Mouse (Mus musculus) neural tube, embryonic 13.5 days (tissue): Measurements from ENCODE around the gene Vmn1r14. TPM values are rescaled to one million over a fixed set of nuclear protein-coding genes. Genes with fewer than 3 reads are reported as not detected.
"Not testable (repeated sequence)": the region's sequence is repeated elsewhere in the genome, so short reads cannot be mapped to it uniquely, and the experiment has no call there.

ENCODE experiments used
- ATAC-seq: fragments of 200-750 bp; cut with Nextera tagmentation; 2 replicates; pipeline ENCODE4 v1.8.0; 2017; ENCODE audit warnings: low read depth, mild to moderate bottlenecking, moderate TSS enrichment, moderate library complexity
- H3K27ac ChIP-seq: fragments of 300-500 bp; sonication (generic); replicated peaks from 2 replicates; pipeline ENCODE4 v1.5.1; 2015; ENCODE audit warnings: moderate library complexity, mild to moderate bottlenecking, inconsistent platforms
- H3K27me3 ChIP-seq: fragments of 300-500 bp; sonication (generic); 2 replicates; pipeline ENCODE4 v1.6.1; 2015; ENCODE audit warnings: mild to moderate bottlenecking, inconsistent platforms
- H3K36me3 ChIP-seq: fragments of 300-500 bp; sonication (generic); 2 replicates; pipeline ENCODE4 v1.6.1; 2015; ENCODE audit warnings: mild to moderate bottlenecking, inconsistent platforms
- H3K4me1 ChIP-seq: fragments of 300-500 bp; sonication (generic); replicated peaks from 2 replicates; pipeline ENCODE4 v1.6.1; 2015; ENCODE audit warnings: inconsistent platforms
- H3K4me2 ChIP-seq: fragments of 300-500 bp; sonication (generic); 2 replicates; pipeline ENCODE4 v1.6.1; 2015; ENCODE audit warnings: inconsistent platforms, mild to moderate bottlenecking, moderate library complexity
- H3K4me3 ChIP-seq: fragments of 300-500 bp; sonication (generic); 2 replicates; pipeline ENCODE4 v1.5.1; 2015; ENCODE audit warnings: mild to moderate bottlenecking, inconsistent platforms
- H3K9ac ChIP-seq: fragments of 300-500 bp; sonication (generic); 2 replicates; pipeline ENCODE4 v1.6.1; 2015; ENCODE audit warnings: moderate library complexity, mild to moderate bottlenecking, inconsistent platforms
- H3K9me3 ChIP-seq: fragments of 300-500 bp; sonication (generic); 2 replicates; pipeline ENCODE4 v1.6.1; 2016; ENCODE audit warnings: inconsistent platforms
- WGBS: fragments of 180-500 bp; shearing (Covaris S2); methylation state at CpG from one replicate; pipeline ENCODE4 v1.1.7; 2015; 5-methylcytosine and 5-hydroxymethylcytosine counted together
- polyA plus RNA-seq: library from polyadenylated mRNA; unstranded; fragments of >200 nt; fragmentation: Nextera tagmentation; extraction: Ambion mirVana; gene quantifications from 2 replicates; pipeline ENCODE4 v1.2.1, GENCODE M21; 2015

Gene Vmn1r14
- polyA plus RNA-seq = not detected in 2 replicates

- no peaks in the 10 kb centered on the region for H3K9me3 ChIP-seq
- H3K9ac ChIP-seq = no peak within 1 kb of the TSS
- no peaks in the 10 kb centered on the region for H3K36me3 ChIP-seq
- no peak within 1 kb of the TSS for H3K4me3 ChIP-seq
- no peak for ATAC-seq
- no peak within 1 kb of the TSS for H3K4me2 ChIP-seq
- no peaks in the 10 kb centered on the region for H3K4me1 ChIP-seq
- no peak within 1 kb of the TSS for H3K27ac ChIP-seq
- WGBS = 91% methylated on average over 3 of the region's 3 CpGs
- no peaks in the 10 kb centered on the region for H3K27me3 ChIP-seq
Observed at GRCm38 (mm10) chr6:57231386-57231785, at the start of gene Vmn1r14. Vmn1r14 (plus strand) TSS chr6:57231686.

GRCm38 (mm10) chr6:57190016-57190415, 41.5 kb upstream of the Vmn1r14 start:
- not testable (repeated sequence) for H3K27me3 ChIP-seq, H3K36me3 ChIP-seq, H3K9ac ChIP-seq, H3K4me3 ChIP-seq, H3K4me1 ChIP-seq, H3K27ac ChIP-seq, ATAC-seq, H3K9me3 ChIP-seq, H3K4me2 ChIP-seq
- WGBS = 61% methylated on average over 3 of the region's 3 CpGs

GRCm38 (mm10) chr6:57202990-57203389, 28.5 kb upstream of the Vmn1r14 start, which contains the start of gene Vmn1r13:
Vmn1r13 (plus strand) TSS chr6:57203290.
- H3K9me3 ChIP-seq, H3K27ac ChIP-seq, H3K4me3 ChIP-seq, H3K4me1 ChIP-seq, H3K4me2 ChIP-seq, H3K9ac ChIP-seq, H3K27me3 ChIP-seq, H3K36me3 ChIP-seq, ATAC-seq: not testable (repeated sequence)
- 93% methylated on average over 1 of the region's 1 CpGs for WGBS

GRCm38 (mm10) chr6:57257652-57258051, 26.2 kb downstream of the Vmn1r14 start, which contains the start of gene Vmn1r15:
Vmn1r15 (plus strand) TSS chr6:57257952.
- no peak for ATAC-seq
- 82% methylated on average over 1 of the region's 1 CpGs for WGBS
- Histone ChIP-seq H3K36me3 (no peaks in the 10 kb centered on the region), H3K4me1 (no peaks in the 10 kb centered on the region), H3K27me3 (no peaks in the 10 kb centered on the region), H3K4me2 (no peak within 1 kb of the TSS), H3K27ac (no peak within 1 kb of the TSS), H3K9ac (no peak within 1 kb of the TSS), H3K4me3 (no peak within 1 kb of the TSS), H3K9me3 (no peaks in the 10 kb centered on the region)

GRCm38 (mm10) chr6:57260990-57261389, 29.5 kb downstream of the Vmn1r14 start:
- no peak for ATAC-seq
- Histone ChIP-seq H3K9ac (no peak overlapping the region), H3K4me3 (no peak overlapping the region), H3K9me3 (no peaks in the 10 kb centered on the region), H3K4me2 (no peak overlapping the region), H3K27ac (no peak overlapping the region), H3K4me1 (no peaks in the 10 kb centered on the region), H3K27me3 (no peaks in the 10 kb centered on the region), H3K36me3 (no peaks in the 10 kb centered on the region)
- WGBS = 85% methylated on average over 2 of the region's 2 CpGs

GRCm38 (mm10) chr6:57271881-57272280, 40.4 kb downstream of the Vmn1r14 start:
- Histone ChIP-seq H3K4me2 (no peak overlapping the region), H3K9ac (no peak overlapping the region), H3K9me3 (no peaks in the 10 kb centered on the region), H3K4me3 (no peak overlapping the region), H3K27ac (no peak overlapping the region), H3K27me3 (no peaks in the 10 kb centered on the region), H3K4me1 (no peaks in the 10 kb centered on the region), H3K36me3 (no peaks in the 10 kb centered on the region)
- no peak for ATAC-seq
- WGBS = 77% methylated on average over 3 of the region's 3 CpGs

GRCm38 (mm10) chr6:57272517-57272916, 41.0 kb downstream of the Vmn1r14 start:
- no peak for ATAC-seq
- no peak overlapping the region for H3K9ac ChIP-seq
- no peaks in the 10 kb centered on the region for H3K27me3 ChIP-seq
- H3K9me3 ChIP-seq = no peaks in the 10 kb centered on the region
- H3K4me1 ChIP-seq = no peaks in the 10 kb centered on the region
- H3K4me2 ChIP-seq = no peak overlapping the region
- H3K4me3 ChIP-seq = no peak overlapping the region
- no peak overlapping the region for H3K27ac ChIP-seq
- no peaks in the 10 kb centered on the region for H3K36me3 ChIP-seq

GRCm38 (mm10) chr6:57278952-57279351, 47.5 kb downstream of the Vmn1r14 start:
- no peak overlapping the region for H3K9ac ChIP-seq
- H3K4me2 ChIP-seq = no peak overlapping the region
- H3K9me3 ChIP-seq = no peaks in the 10 kb centered on the region
- no peak overlapping the region for H3K4me3 ChIP-seq
- no peaks in the 10 kb centered on the region for H3K36me3 ChIP-seq
- no peaks in the 10 kb centered on the region for H3K27me3 ChIP-seq
- no peak for ATAC-seq
- no peaks in the 10 kb centered on the region for H3K4me1 ChIP-seq
- H3K27ac ChIP-seq = no peak overlapping the region

Other genes with a start within 250 kb of the Vmn1r14 start
- not detected in 2 replicates for gene Vmn1r6, start 234.4 kb upstream of the Vmn1r14 start, polyA plus RNA-seq
- not detected in 2 replicates for gene Vmn1r7, start 206.4 kb upstream of the Vmn1r14 start, polyA plus RNA-seq
- not detected in 2 replicates for gene Vmn1r8, start 199.4 kb upstream of the Vmn1r14 start, polyA plus RNA-seq
- gene Vmn1r9, start 164.9 kb upstream of the Vmn1r14 start, polyA plus RNA-seq = not detected in 2 replicates
- gene Vmn1r10, start 122.2 kb upstream of the Vmn1r14 start, polyA plus RNA-seq = not detected in 2 replicates
- gene Vmn1r11, start 98.2 kb upstream of the Vmn1r14 start, polyA plus RNA-seq = not detected in 2 replicates
- not detected in 2 replicates for gene Vmn1r12, start 74.8 kb upstream of the Vmn1r14 start, polyA plus RNA-seq
- not detected in 2 replicates for gene Vmn1r13, start 28.4 kb upstream of the Vmn1r14 start, polyA plus RNA-seq
- gene Vmn1r15, start 26.3 kb downstream of the Vmn1r14 start, polyA plus RNA-seq = not detected in 2 replicates
- gene Vmn1r16, start 97.8 kb downstream of the Vmn1r14 start, polyA plus RNA-seq = not detected in 2 replicates
- not detected in 2 replicates for gene Vmn1r17, start 132.0 kb downstream of the Vmn1r14 start, polyA plus RNA-seq
- gene Vmn1r18, start 164.1 kb downstream of the Vmn1r14 start, polyA plus RNA-seq = not detected in 2 replicates
- gene Vmn1r19, start 172.1 kb downstream of the Vmn1r14 start, polyA plus RNA-seq = not detected in 2 replicates
- not detected in 2 replicates for gene Vmn1r20, start 197.2 kb downstream of the Vmn1r14 start, polyA plus RNA-seq